Comparison of ENCODE assay signal across 41 mouse cellular contexts in genomic region chr8:47847931-47848330, GRCm38 (mm10). TPM values are rescaled to one million over a fixed set of nuclear protein-coding genes. Genes with fewer than 3 reads are reported as not detected.
"Had no signal": no experiment of that assay in that cellular context is flagged by ENCODE, and none has a peak within 500 bp of the region (broad histone marks: within the 10 kb centered on the region; RNA-seq: fewer than 3 reads in every experiment).

No protein-coding gene starts in this region.

- H3K4me1 ChIP-seq: hindbrain, embryonic 13.5 days; hindbrain, embryonic 15.5 days had no signal

- H3K27me3 ChIP-seq: heart, embryonic 12.5 days; heart, embryonic 13.5 days; heart, embryonic 15.5 days; hindbrain, embryonic 12.5 days; hindbrain, embryonic 13.5 days; hindbrain, embryonic 15.5 days; intestine, embryonic 15.5 days; kidney, embryonic 15.5 days had no signal

- H3K4me2 ChIP-seq: heart, embryonic 12.5 days; heart, embryonic 13.5 days; heart, embryonic 15.5 days; hindbrain, embryonic 12.5 days; hindbrain, embryonic 13.5 days; hindbrain, embryonic 14.5 days; hindbrain, embryonic 15.5 days; intestine, embryonic 15.5 days; kidney, embryonic 15.5 days had no signal

- H3K9me3 ChIP-seq: heart, embryonic 12.5 days; heart, embryonic 13.5 days; heart, embryonic 15.5 days; hindbrain, embryonic 10.5 days; hindbrain, embryonic 12.5 days; hindbrain, embryonic 13.5 days; hindbrain, embryonic 15.5 days; intestine, embryonic 15.5 days; kidney, embryonic 15.5 days had no signal

- ATAC-seq: hindbrain, embryonic 16.5 days; hindbrain, postnatal 0 days; inflammation-experienced regulatory T-cells, adult 6 months; intestine, embryonic 15.5 days; intestine, embryonic 16.5 days; intestine, postnatal 0 days had no signal

- DNase-seq: heart, postnatal 10 days; heart, postnatal 14 days; heart, postnatal 36 days; heart, postnatal 4 days; kidney, adult 11 months; kidney, adult 18-20 months; kidney, adult 2 months; kidney, adult 8-10 months; kidney, adult 9 months; kidney, postnatal 10 days; kidney, postnatal 14 days; kidney, postnatal 36 days; kidney, postnatal 4 days; layer of hippocampus, adult 9-11 months; layer of hippocampus, postnatal 36 days had no signal

- H3K9ac ChIP-seq: heart, embryonic 12.5 days; heart, embryonic 13.5 days; heart, embryonic 15.5 days; hindbrain, embryonic 12.5 days; hindbrain, embryonic 13.5 days; hindbrain, embryonic 14.5 days; hindbrain, embryonic 15.5 days; intestine, embryonic 15.5 days; kidney, embryonic 15.5 days had no signal

- H3K27ac ChIP-seq: heart, embryonic 13.5 days; heart, embryonic 15.5 days; hindbrain, embryonic 10.5 days; hindbrain, embryonic 12.5 days; hindbrain, embryonic 13.5 days; hindbrain, embryonic 14.5 days; hindbrain, embryonic 15.5 days; hindbrain, postnatal 0 days; intestine, embryonic 15.5 days; kidney, embryonic 15.5 days; kidney, postnatal 0 days; layer of hippocampus, adult 2 months; left cerebral cortex, adult 2 months had no signal

- H3K4me3 ChIP-seq: heart, embryonic 12.5 days; heart, embryonic 13.5 days; heart, embryonic 15.5 days; hindbrain, embryonic 10.5 days; hindbrain, embryonic 12.5 days; hindbrain, embryonic 13.5 days; hindbrain, embryonic 15.5 days; intestine, embryonic 15.5 days; kidney, embryonic 15.5 days; layer of hippocampus, adult 2 months; left cerebral cortex, adult 2 months had no signal

RNA-seq across cellular contexts. Expression of gene Cldn22, which starts 23.6 kb away (rescaled TPM):
- polyA plus RNA-seq: heart, embryonic 12.5 days; heart, embryonic 13.5 days; heart, embryonic 14.5 days; heart, embryonic 15.5 days; heart, embryonic 16.5 days; heart, postnatal 0 days; hindbrain, embryonic 10.5 days; hindbrain, embryonic 11.5 days; hindbrain, embryonic 12.5 days; hindbrain, embryonic 13.5 days; hindbrain, embryonic 14.5 days; hindbrain, embryonic 15.5 days; hindbrain, embryonic 16.5 days; hindbrain, postnatal 0 days; inflammation-experienced regulatory T-cells, adult 6 months; intestine, embryonic 14.5 days; intestine, embryonic 15.5 days; intestine, embryonic 16.5 days; intestine, postnatal 0 days; kidney, embryonic 14.5 days; kidney, embryonic 15.5 days; kidney, embryonic 16.5 days; kidney, postnatal 0 days had no signal

RNA-seq across cellular contexts. Expression of gene Cldn24, which starts 26.0 kb away (rescaled TPM):
- polyA plus RNA-seq: heart, embryonic 12.5 days; heart, embryonic 13.5 days; heart, embryonic 14.5 days; heart, embryonic 15.5 days; heart, embryonic 16.5 days; heart, postnatal 0 days; hindbrain, embryonic 10.5 days; hindbrain, embryonic 11.5 days; hindbrain, embryonic 13.5 days; hindbrain, embryonic 14.5 days; hindbrain, embryonic 15.5 days; hindbrain, embryonic 16.5 days; hindbrain, postnatal 0 days; inflammation-experienced regulatory T-cells, adult 6 months; intestine, embryonic 14.5 days; intestine, embryonic 15.5 days; intestine, embryonic 16.5 days; intestine, postnatal 0 days; kidney, adult 2 months; kidney, embryonic 14.5 days; kidney, embryonic 15.5 days; kidney, embryonic 16.5 days; kidney, postnatal 0 days; large intestine, adult 2 months had no signal
